Mouse (Mus musculus): ENCODE results near the gene Ulk4.
A peak's percentile ranks its signal among the peaks of the same experiment; 100 is the strongest.
"Not testable (repeated sequence)": the region's sequence is repeated elsewhere in the genome, so short reads cannot be mapped to it uniquely, and the experiment has no call there.

Ulk4 gene

GRCm38 (mm10) chr9:120940858-120941257 is 336.1 kb downstream of the Ulk4 start:
- no peak for DNase-seq (ENCODE audit: extremely low spot score, low spot score)

- peak; percentile 62 for DNase-seq (ENCODE audit: extremely low spot score, low spot score)
Measured at GRCm38 (mm10) chr9:120936351-120936750, 340.6 kb downstream of the Ulk4 start.

GRCm38 (mm10) chr9:120935634-120935922 is 341.4 kb downstream of the Ulk4 start:
- DNase-seq (ENCODE audit: extremely low spot score, low spot score): no peak

- DNase-seq (ENCODE audit: extremely low spot score, low spot score): peak; percentile 34
Measured at GRCm38 (mm10) chr9:120934821-120935633, 342.0 kb downstream of the Ulk4 start.

GRCm38 (mm10) chr9:120933886-120934758 is 342.9 kb downstream of the Ulk4 start:
- DNase-seq (ENCODE audit: extremely low spot score, low spot score): peak; percentile 83

- DNase-seq (ENCODE audit: extremely low spot score, low spot score): no peak
Measured at GRCm38 (mm10) chr9:120933587-120933885, 343.5 kb downstream of the Ulk4 start.

GRCm38 (mm10) chr9:120932797-120933586 is 344.0 kb downstream of the Ulk4 start:
- DNase-seq (ENCODE audit: extremely low spot score, low spot score): peak; percentile 98

- no peak for DNase-seq (ENCODE audit: extremely low spot score, low spot score)
Measured at GRCm38 (mm10) chr9:120932371-120932770, 344.6 kb downstream of the Ulk4 start.

- DNase-seq (ENCODE audit: extremely low spot score, low spot score): no peak
Measured at GRCm38 (mm10) chr9:120930811-120931210, 346.2 kb downstream of the Ulk4 start.

GRCm38 (mm10) chr9:120930021-120930420 is 347.0 kb downstream of the Ulk4 start:
- no peak for DNase-seq (ENCODE audit: extremely low spot score, low spot score)

- no peak for DNase-seq (ENCODE audit: extremely low spot score, low spot score)
Measured at GRCm38 (mm10) chr9:120929081-120929480, 347.9 kb downstream of the Ulk4 start, which contains the start of gene Ctnnb1. TSS of gene Ctnnb1 (plus strand) at chr9:120929216.

- no peak for DNase-seq (ENCODE audit: extremely low spot score, low spot score)
Measured at GRCm38 (mm10) chr9:120926939-120927606, 349.9 kb downstream of the Ulk4 start.

GRCm38 (mm10) chr9:120926126-120926525 is 350.9 kb downstream of the Ulk4 start:
- DNase-seq (ENCODE audit: extremely low spot score, low spot score): no peak

- no peak for DNase-seq (ENCODE audit: extremely low spot score, low spot score)
Measured at GRCm38 (mm10) chr9:120919130-120919529, 357.9 kb downstream of the Ulk4 start.

- DNase-seq (ENCODE audit: extremely low spot score, low spot score): no peak
Measured at GRCm38 (mm10) chr9:120918642-120919041, 358.4 kb downstream of the Ulk4 start.

GRCm38 (mm10) chr9:120918211-120918610 is 358.8 kb downstream of the Ulk4 start:
- DNase-seq (ENCODE audit: extremely low spot score, low spot score): no peak

- DNase-seq (ENCODE audit: extremely low spot score, low spot score): not testable (repeated sequence)
Measured at GRCm38 (mm10) chr9:120917619-120918018, 359.4 kb downstream of the Ulk4 start.

- DNase-seq (ENCODE audit: extremely low spot score, low spot score): no peak
Measured at GRCm38 (mm10) chr9:120914877-120915459, 362.0 kb downstream of the Ulk4 start.

GRCm38 (mm10) chr9:120914429-120914828 is 362.6 kb downstream of the Ulk4 start:
- no peak for DNase-seq (ENCODE audit: extremely low spot score, low spot score)

GRCm38 (mm10) chr9:120913152-120913551 is 363.8 kb downstream of the Ulk4 start:
- no peak for DNase-seq (ENCODE audit: extremely low spot score, low spot score)

- DNase-seq (ENCODE audit: extremely low spot score, low spot score): no peak
Measured at GRCm38 (mm10) chr9:120908461-120908860, 368.5 kb downstream of the Ulk4 start.
